Mouse (Mus musculus) hindbrain, embryonic 13.5 days (tissue): ENCODE results near the gene Selenow. TPM values are rescaled to one million over a fixed set of nuclear protein-coding genes. Genes with fewer than 3 reads are reported as not detected.

Source experiments
- ATAC-seq: fragments of 200-750 bp; cut with Nextera tagmentation; 2 replicates; pipeline ENCODE4 v1.8.0; 2017; ENCODE audit warnings: moderate TSS enrichment; ENCODE audit not compliant: low FRiP score
- H3K27ac ChIP-seq: fragments of 300-500 bp; sonication (generic); 2 replicates; pipeline ENCODE4 v1.5.1; 2015; ENCODE audit warnings: inconsistent platforms, mild to moderate bottlenecking, moderate library complexity
- H3K27me3 ChIP-seq: fragments of 300-500 bp; sonication (generic); 2 replicates; pipeline ENCODE4 v1.6.1; 2015; ENCODE audit warnings: mild to moderate bottlenecking, inconsistent platforms
- H3K36me3 ChIP-seq: fragments of 300-500 bp; sonication (generic); 2 replicates; pipeline ENCODE4 v1.6.1; 2015; ENCODE audit warnings: mild to moderate bottlenecking, inconsistent platforms
- H3K4me1 ChIP-seq: fragments of 300-500 bp; sonication (generic); replicated peaks from 2 replicates; pipeline ENCODE4 v1.6.1; 2015; ENCODE audit warnings: inconsistent platforms
- H3K4me2 ChIP-seq: fragments of 300-500 bp; sonication (generic); 2 replicates; pipeline ENCODE4 v1.6.1; 2015; ENCODE audit warnings: inconsistent platforms, mild to moderate bottlenecking, moderate library complexity
- H3K4me3 ChIP-seq: fragments of 300-500 bp; sonication (generic); 2 replicates; pipeline ENCODE4 v1.5.1; 2015; ENCODE audit warnings: mild to moderate bottlenecking, inconsistent platforms
- H3K9ac ChIP-seq: fragments of 300-500 bp; sonication (generic); 2 replicates; pipeline ENCODE4 v1.6.1; 2015; ENCODE audit warnings: mild to moderate bottlenecking, inconsistent platforms
- H3K9me3 ChIP-seq: fragments of 300-500 bp; sonication (generic); 2 replicates; pipeline ENCODE4 v1.6.1; 2016; ENCODE audit warnings: inconsistent platforms
- WGBS: fragments of 180-500 bp; shearing (Covaris S2); methylation state at CpG from one replicate; pipeline ENCODE4 v1.1.7; 2015; 5-methylcytosine and 5-hydroxymethylcytosine counted together
- polyA plus RNA-seq: library from polyadenylated mRNA; unstranded; fragments of >200 nt; fragmentation: Nextera tagmentation; extraction: Ambion mirVana; gene quantifications from 2 replicates; pipeline ENCODE4 v1.2.1, GENCODE M21; 2015

Gene Selenow
- polyA plus RNA-seq, 1 experiment from 2014 or later = 1,383 TPM

DNA sequence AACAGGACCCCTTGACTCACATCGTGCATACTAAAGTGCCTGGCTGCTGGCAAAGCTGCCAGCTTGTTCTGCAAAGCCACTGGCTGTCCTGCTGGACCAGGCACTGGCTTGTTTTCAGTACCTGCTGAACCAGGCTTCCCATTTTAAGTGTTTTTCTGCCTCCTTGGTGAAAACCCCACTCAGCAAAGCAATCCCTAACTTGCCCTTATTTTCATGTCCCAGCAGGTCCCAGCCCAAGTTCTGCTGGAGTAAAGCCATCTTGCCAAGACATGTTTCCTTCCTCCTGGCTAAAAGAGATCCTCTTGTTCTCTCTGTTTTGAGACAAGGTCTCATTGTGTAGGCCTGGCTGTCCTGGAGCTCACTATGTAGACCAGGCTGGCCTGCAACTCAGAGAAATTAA, 22.1 kb upstream of the Selenow start:
- no peaks in the 10 kb centered on the region for H3K27me3 ChIP-seq
- peaks cover 51% of the 10 kb centered on the region for H3K36me3 ChIP-seq
- ATAC-seq = no peak
- H3K9ac ChIP-seq = 0 out of 2 replicates have a peak overlapping the region, but pooled peaks have one; percentile 77
- H3K4me3 ChIP-seq = peak overlapping the region; percentile 71; the same call in 1 of the 2 replicates
- no peak overlapping the region for H3K27ac ChIP-seq
- WGBS = 98% methylated on average over 1 of the region's 1 CpGs
- H3K4me2 ChIP-seq = peak overlapping the region; percentile 69
- H3K9me3 ChIP-seq = no peaks in the 10 kb centered on the region
- peaks cover 32% of the 10 kb centered on the region for H3K4me1 ChIP-seq

DNA sequence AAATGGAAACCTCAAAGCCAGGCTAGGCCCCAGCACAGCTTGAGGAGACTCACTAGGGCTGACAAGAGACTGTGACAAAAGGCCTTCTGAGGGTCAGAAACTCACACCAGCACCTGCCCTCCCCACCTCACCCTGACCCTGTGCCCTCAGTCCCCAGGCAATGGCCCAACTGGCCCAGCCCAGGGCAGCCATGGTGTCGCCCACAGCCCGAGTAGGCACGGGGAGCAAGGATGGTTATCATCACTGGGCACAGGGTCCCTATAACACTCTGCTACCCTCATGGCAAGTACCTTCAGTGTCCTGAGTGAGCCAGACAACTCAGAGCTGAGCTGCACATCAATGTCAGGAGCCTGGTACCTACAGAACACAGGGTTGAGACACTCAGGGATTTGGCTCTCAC, 16.4 kb upstream of the Selenow start:
- WGBS = 96% methylated on average over 3 of the region's 3 CpGs
- no peak overlapping the region for H3K27ac ChIP-seq
- ATAC-seq = no peak
- H3K4me3 ChIP-seq = no peak overlapping the region
- H3K4me1 ChIP-seq = peaks cover 3% of the 10 kb centered on the region; the same call in 1 of the 2 replicates
- H3K9me3 ChIP-seq = no peaks in the 10 kb centered on the region
- no peak overlapping the region for H3K4me2 ChIP-seq
- H3K27me3 ChIP-seq = no peaks in the 10 kb centered on the region
- H3K36me3 ChIP-seq = peaks cover 91% of the 10 kb centered on the region
- H3K9ac ChIP-seq = no peak overlapping the region

GRCm38 (mm10) chr7:15937491-15937890, 15.3 kb upstream of the Selenow start:
- ATAC-seq = no peak
- Histone ChIP-seq H3K27me3 (no peaks in the 10 kb centered on the region), H3K36me3 (peaks cover 80% of the 10 kb centered on the region), H3K4me3 (no peak overlapping the region), H3K27ac (no peak overlapping the region), H3K9me3 (no peaks in the 10 kb centered on the region), H3K9ac (no peak overlapping the region), H3K4me1 (no peaks in the 10 kb centered on the region), H3K4me2 (no peak overlapping the region)
- WGBS = 89% methylated on average over 5 of the region's 5 CpGs

DNA sequence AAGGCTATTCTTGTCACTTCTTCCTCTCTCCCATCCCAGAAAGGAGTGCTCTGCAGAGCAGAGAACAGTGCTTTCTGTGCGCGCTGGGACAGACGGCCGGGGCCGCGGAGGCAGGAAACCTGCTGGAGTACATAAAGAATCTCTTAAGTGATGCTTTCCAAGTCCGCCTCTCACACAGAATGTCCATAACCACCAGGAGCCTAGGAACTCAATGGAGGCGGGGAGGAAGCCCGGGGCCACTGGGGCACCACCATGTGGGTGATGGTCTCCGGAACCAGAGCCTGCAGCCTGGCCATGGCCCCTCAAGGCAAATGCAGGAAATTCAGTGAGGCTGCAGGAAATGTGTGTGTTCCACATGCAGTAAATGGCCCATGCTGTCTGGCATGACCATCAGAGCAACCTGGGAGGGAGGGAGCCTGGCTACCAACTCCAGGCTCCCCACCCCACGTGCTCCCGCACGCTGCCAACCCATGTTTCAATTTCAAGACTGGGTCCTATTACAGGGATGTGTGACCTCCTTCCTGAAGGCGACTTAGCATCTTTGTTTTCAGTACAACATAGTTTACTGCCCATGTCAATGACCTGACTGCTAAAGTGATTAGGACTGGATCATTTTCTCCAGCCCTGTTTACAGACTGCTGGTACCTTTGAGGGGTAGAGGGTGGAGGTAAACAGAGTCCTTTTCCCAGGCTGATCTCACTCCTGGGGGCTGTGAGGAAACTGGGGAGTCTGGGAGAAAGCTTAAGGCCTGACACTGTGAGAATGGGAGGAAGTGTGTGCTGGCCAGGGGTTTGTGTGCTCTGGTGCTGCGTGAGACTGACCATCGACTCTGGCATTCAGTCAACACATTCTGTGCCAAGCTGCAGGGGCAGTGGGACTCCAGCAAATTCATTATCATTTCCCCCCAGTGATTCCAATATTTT, 11.5 kb upstream of the Selenow start:
- Histone ChIP-seq H3K9ac (no peak overlapping the region), H3K4me1 (no peaks in the 10 kb centered on the region), H3K36me3 (peaks cover 42% of the 10 kb centered on the region), H3K4me2 (no peak overlapping the region), H3K9me3 (no peaks in the 10 kb centered on the region), H3K4me3 (no peak overlapping the region), H3K27ac (no peak overlapping the region), H3K27me3 (no peaks in the 10 kb centered on the region)
- WGBS = 64% methylated on average over 16 of the region's 16 CpGs
- ATAC-seq = no peak

DNA sequence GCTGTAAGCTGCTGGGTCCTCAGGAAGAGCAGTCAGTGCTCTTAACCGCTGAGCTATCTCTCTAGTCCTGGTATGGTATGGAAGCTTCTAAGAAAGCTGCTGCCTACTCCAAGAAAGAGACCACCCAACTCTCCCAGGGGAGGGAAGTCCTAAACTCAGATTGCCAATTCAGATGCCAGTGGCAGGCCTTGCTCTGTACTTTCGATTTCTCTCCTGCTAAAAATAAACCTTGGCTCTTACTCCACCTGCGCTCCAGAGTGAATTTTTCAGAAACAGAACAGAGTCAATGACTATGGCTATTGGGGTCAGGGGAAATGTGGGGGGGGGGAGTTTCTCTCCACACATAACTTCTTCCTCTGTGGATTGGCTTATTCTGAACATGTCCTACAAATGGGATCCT, 9.4 kb upstream of the Selenow start:
- Histone ChIP-seq H3K9ac (no peak overlapping the region), H3K27ac (no peak overlapping the region), H3K4me2 (no peak overlapping the region), H3K9me3 (no peaks in the 10 kb centered on the region), H3K4me1 (no peaks in the 10 kb centered on the region), H3K27me3 (no peaks in the 10 kb centered on the region), H3K36me3 (peaks cover 21% of the 10 kb centered on the region), H3K4me3 (no peak overlapping the region)
- 86% methylated on average over 3 of the region's 3 CpGs for WGBS
- ATAC-seq = no peak

GRCm38 (mm10) chr7:15930543-15930942, 8.3 kb upstream of the Selenow start:
- no peaks in the 10 kb centered on the region for H3K4me1 ChIP-seq
- no peaks in the 10 kb centered on the region for H3K9me3 ChIP-seq
- no peak overlapping the region for H3K27ac ChIP-seq
- no peak for ATAC-seq
- peaks cover 10% of the 10 kb centered on the region for H3K36me3 ChIP-seq
- no peak overlapping the region for H3K4me3 ChIP-seq
- H3K27me3 ChIP-seq = no peaks in the 10 kb centered on the region
- whole genome bisulfite sequencing = 74% methylated on average over 2 of the region's 2 CpGs
- H3K9ac ChIP-seq = no peak overlapping the region
- no peak overlapping the region for H3K4me2 ChIP-seq

DNA sequence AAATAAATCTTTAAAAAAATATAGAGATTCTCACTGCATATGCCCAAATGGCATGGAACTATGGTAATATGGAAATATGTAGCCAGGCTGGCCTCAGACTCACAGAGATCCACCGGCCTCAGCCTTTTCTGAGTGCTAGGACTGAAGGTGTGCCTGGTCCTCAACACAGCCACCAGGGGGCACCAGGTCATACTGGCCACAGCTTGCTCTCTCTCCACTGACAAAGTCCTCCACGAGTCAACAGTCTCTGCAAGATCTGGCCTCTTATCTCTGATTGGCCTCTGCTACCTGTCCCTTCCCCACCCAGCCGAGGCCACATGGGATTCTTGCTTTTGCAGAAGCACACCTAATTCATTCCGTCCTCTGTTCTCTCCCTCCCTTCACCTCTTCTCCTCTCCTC, 7.7 kb upstream of the Selenow start:
- 51% methylated on average over 4 of the region's 4 CpGs for WGBS

GRCm38 (mm10) chr7:15921796-15922195, 406 bp downstream of the Selenow start:
- Histone ChIP-seq H3K4me2 (peak overlapping the region; percentile 75), H3K4me3 (peak overlapping the region; percentile 78), H3K36me3 (peaks cover 33% of the 10 kb centered on the region), H3K4me1 (peaks cover 29% of the 10 kb centered on the region), H3K27ac (peak overlapping the region; percentile 88), H3K9me3 (no peaks in the 10 kb centered on the region), H3K9ac (peak overlapping the region; percentile 80), H3K27me3 (0 out of 2 replicates have a peak, but pooled peaks cover 4% of the 10 kb centered on the region)
- 0% methylated on average over 10 of the region's 10 CpGs for WGBS
- ATAC-seq = peak; percentile 58

More for the DNA sequence above, 7.7 kb upstream of the Selenow start:
- Histone ChIP-seq H3K4me3 (no peak overlapping the region), H3K36me3 (peaks cover 4% of the 10 kb centered on the region), H3K4me1 (no peaks in the 10 kb centered on the region), H3K27me3 (0 out of 2 replicates have a peak, but pooled peaks cover under 1% of the 10 kb centered on the region), H3K9ac (no peak overlapping the region), H3K4me2 (no peak overlapping the region), H3K27ac (no peak overlapping the region), H3K9me3 (no peaks in the 10 kb centered on the region)
- ATAC-seq = no peak

DNA sequence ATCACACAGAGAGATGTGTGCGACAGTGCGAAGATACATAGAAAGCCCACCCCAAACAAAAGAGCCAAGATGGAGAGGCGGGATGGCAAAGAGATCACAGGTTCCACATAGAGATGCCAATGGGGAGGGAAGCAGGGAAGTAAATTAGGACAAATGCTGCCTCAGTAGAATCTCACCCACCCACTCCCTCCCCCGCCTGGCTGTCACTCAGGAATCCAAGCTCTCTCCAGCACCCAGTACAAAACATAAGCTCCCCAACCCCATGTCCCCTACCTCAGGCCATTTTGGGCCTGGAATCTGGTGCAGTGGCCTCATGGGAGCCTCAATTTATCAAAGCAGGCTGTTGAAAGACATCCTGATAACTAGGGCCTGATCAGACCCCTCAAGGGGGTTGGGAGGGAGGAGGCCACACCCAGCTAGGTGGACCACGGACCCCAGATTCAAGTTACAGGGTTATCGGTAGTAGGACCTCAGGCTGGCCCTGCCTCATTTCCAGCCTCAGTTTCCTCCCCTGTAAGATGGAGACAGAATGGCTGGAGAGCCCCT, 1.5 kb downstream of the Selenow start:
- Histone ChIP-seq H3K4me2 (peak overlapping the region; percentile 75), H3K9ac (peak overlapping the region; percentile 80), H3K27me3 (0 out of 2 replicates have a peak, but pooled peaks cover 4% of the 10 kb centered on the region), H3K36me3 (peaks cover 40% of the 10 kb centered on the region), H3K4me3 (peak overlapping the region; percentile 78), H3K27ac (peak overlapping the region; percentile 40), H3K4me1 (peaks cover 29% of the 10 kb centered on the region), H3K9me3 (no peaks in the 10 kb centered on the region)
- 84% methylated on average over 6 of the region's 6 CpGs for WGBS
- ATAC-seq = no peak

DNA sequence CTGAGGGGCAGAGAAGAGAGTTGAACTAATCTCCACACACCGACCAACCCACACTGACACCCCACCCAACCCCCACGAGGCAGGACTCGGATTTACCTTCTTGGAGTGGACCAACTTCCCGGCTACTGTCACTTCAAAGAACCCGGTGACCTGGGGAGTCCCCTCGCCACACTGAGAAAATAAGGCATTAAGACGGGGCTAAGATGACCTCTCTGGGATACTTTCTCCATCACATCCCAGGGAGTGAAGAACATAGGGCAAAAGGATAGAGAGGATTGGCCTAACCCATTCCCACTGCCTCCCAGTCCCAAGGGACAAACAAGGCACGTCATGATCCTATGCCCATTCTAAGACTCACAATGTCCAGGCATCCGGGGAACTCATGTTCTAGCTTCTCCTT, 2.3 kb downstream of the Selenow start:
- no peaks in the 10 kb centered on the region for H3K9me3 ChIP-seq
- no peak for ATAC-seq
- no peak overlapping the region for H3K27ac ChIP-seq
- peaks cover 40% of the 10 kb centered on the region for H3K36me3 ChIP-seq
- H3K4me1 ChIP-seq = peaks cover 29% of the 10 kb centered on the region
- H3K4me3 ChIP-seq = peak overlapping the region; percentile 78
- peak overlapping the region; percentile 75 for H3K4me2 ChIP-seq
- 0 out of 2 replicates have a peak, but pooled peaks cover 4% of the 10 kb centered on the region for H3K27me3 ChIP-seq
- 98% methylated on average over 9 of the region's 9 CpGs for WGBS
- no peak overlapping the region; the same call in 1 of the 2 replicates for H3K9ac ChIP-seq

DNA sequence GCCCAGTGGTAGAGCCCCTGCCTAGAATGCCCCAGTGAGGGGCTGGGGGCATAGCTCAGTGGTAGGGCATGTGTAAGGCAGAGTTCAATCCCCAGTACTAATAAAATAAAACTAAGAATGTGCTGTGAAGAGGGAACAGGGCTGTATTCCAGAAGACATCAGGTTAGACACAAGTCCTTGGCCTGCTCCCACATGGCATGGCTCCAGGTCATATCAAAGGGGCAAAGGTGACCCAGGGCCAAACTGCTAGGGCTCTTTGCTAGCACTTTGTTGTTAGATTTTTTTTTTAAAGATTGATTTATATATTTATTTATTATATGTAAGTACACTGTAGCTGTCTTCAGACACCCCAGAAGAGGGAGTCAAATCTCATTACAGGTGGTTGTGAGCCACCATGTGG, 3.8 kb downstream of the Selenow start:
- no peak for ATAC-seq
- Histone ChIP-seq H3K9me3 (no peaks in the 10 kb centered on the region), H3K36me3 (peaks cover 40% of the 10 kb centered on the region), H3K9ac (no peak overlapping the region), H3K27ac (no peak overlapping the region), H3K4me2 (no peak overlapping the region), H3K4me3 (no peak overlapping the region), H3K27me3 (no peaks in the 10 kb centered on the region), H3K4me1 (peaks cover 29% of the 10 kb centered on the region)

DNA sequence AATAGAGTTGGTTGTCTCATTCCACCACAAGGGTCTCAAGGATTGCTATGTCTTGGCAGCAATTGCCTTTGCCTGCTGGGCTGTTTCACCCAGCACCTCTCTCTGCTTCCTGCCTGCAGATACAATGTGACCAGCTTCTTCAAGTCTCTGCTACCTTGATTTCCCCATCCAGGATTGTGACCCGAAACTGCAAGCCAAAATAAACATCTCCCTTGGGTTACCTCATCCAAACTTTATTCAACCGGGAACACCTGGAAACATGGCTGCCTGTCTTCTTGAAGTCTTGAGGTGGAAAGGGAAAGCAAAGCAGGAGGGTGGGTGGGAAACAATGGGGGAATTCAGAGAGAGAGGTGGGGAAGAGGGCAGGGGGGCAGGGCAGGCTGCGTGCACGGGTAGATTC, 5.2 kb downstream of the Selenow start:
- Histone ChIP-seq H3K9ac (no peak overlapping the region), H3K9me3 (no peaks in the 10 kb centered on the region), H3K4me3 (no peak overlapping the region), H3K4me2 (no peak overlapping the region), H3K4me1 (peaks cover 23% of the 10 kb centered on the region), H3K27me3 (no peaks in the 10 kb centered on the region), H3K27ac (no peak overlapping the region), H3K36me3 (peaks cover 40% of the 10 kb centered on the region)
- 88% methylated on average over 4 of the region's 4 CpGs for WGBS
- no peak for ATAC-seq
